Mouse (Mus musculus) limb, embryonic 13.5 days (tissue): ENCODE measurements around the gene Ctdsp1. TPM values are rescaled to one million over a fixed set of nuclear protein-coding genes. Genes with fewer than 3 reads are reported as not detected.

ENCODE experiments used
- ATAC-seq: fragments of 200-750 bp; cut with Nextera tagmentation; 2 replicates; pipeline ENCODE4 v1.8.0; 2017; ENCODE audit warnings: low read depth, moderate number of reproducible peaks, moderate TSS enrichment; ENCODE audit not compliant: low FRiP score
- H3K27ac ChIP-seq: fragments of 300-500 bp; sonication (generic); 2 replicates; pipeline ENCODE4 v1.5.1; 2015; ENCODE audit warnings: inconsistent platforms, mild to moderate bottlenecking, moderate library complexity
- H3K27me3 ChIP-seq: fragments of 300-500 bp; sonication (generic); 2 replicates; pipeline ENCODE4 v1.6.1; 2015; ENCODE audit warnings: mild to moderate bottlenecking, inconsistent platforms
- H3K36me3 ChIP-seq: fragments of 300-500 bp; sonication (generic); 2 replicates; pipeline ENCODE4 v1.6.1; 2015; ENCODE audit warnings: inconsistent platforms, mild to moderate bottlenecking, moderate library complexity
- H3K4me1 ChIP-seq: fragments of 300-500 bp; sonication (generic); 2 replicates; pipeline ENCODE4 v1.6.1; 2015; ENCODE audit warnings: inconsistent platforms
- H3K4me2 ChIP-seq: fragments of 300-500 bp; sonication (generic); replicated peaks from 2 replicates; pipeline ENCODE4 v1.6.1; 2015; ENCODE audit warnings: inconsistent platforms, mild to moderate bottlenecking, moderate library complexity
- H3K4me3 ChIP-seq: fragments of 300-500 bp; sonication (generic); 2 replicates; pipeline ENCODE4 v1.5.1; 2015; ENCODE audit warnings: moderate library complexity, mild to moderate bottlenecking, inconsistent platforms
- H3K9ac ChIP-seq: fragments of 300-500 bp; sonication (generic); 2 replicates; pipeline ENCODE4 v1.6.1; 2015; ENCODE audit warnings: mild to moderate bottlenecking, inconsistent platforms
- H3K9me3 ChIP-seq: fragments of 300-500 bp; sonication (generic); 2 replicates; pipeline ENCODE4 v1.6.1; 2016; ENCODE audit warnings: inconsistent platforms
- WGBS: fragments of 180-500 bp; shearing (Covaris S2); methylation state at CpG from one replicate; pipeline ENCODE4 v1.1.7; 2015; 5-methylcytosine and 5-hydroxymethylcytosine counted together
- polyA plus RNA-seq: library from polyadenylated mRNA; unstranded; fragments of >200 nt; fragmentation: Nextera tagmentation; extraction: Ambion mirVana; gene quantifications from 2 replicates; pipeline ENCODE4 v1.2.1, GENCODE M21; 2015

Gene Ctdsp1
- polyA plus RNA-seq, 1 experiment from 2014 or later = 90.9 TPM

GRCm38 (mm10) chr1:74362325-74363229, 28.7 kb upstream of the Ctdsp1 start:
- 61% methylated on average over 17 of the region's 17 CpGs for WGBS
- peak overlapping the region; percentile 61; the same call in 1 of the 2 replicates for H3K27ac ChIP-seq

GRCm38 (mm10) chr1:74363437-74363836, 27.9 kb upstream of the Ctdsp1 start:
- Histone ChIP-seq H3K9ac (no peak overlapping the region), H3K9me3 (no peaks in the 10 kb centered on the region), H3K4me2 (no peak overlapping the region), H3K4me3 (no peak overlapping the region), H3K27me3 (0 out of 2 replicates have a peak, but pooled peaks cover 2% of the 10 kb centered on the region), H3K27ac (no peak overlapping the region; the same call in 1 of the 2 replicates), H3K36me3 (no peaks in the 10 kb centered on the region), H3K4me1 (peaks cover 22% of the 10 kb centered on the region)
- no peak for ATAC-seq
- 56% methylated on average over 5 of the region's 5 CpGs for WGBS

More at GRCm38 (mm10) chr1:74362325-74363229, 28.7 kb upstream of the Ctdsp1 start:
- H3K4me3 ChIP-seq = peak overlapping the region; percentile 16
- H3K9me3 ChIP-seq = no peaks in the 10 kb centered on the region
- H3K9ac ChIP-seq = 0 out of 2 replicates have a peak overlapping the region, but pooled peaks have one; percentile 19
- H3K4me2 ChIP-seq = peak overlapping the region; percentile 43
- H3K27me3 ChIP-seq = 0 out of 2 replicates have a peak, but pooled peaks cover under 1% of the 10 kb centered on the region
- peaks cover 15% of the 10 kb centered on the region for H3K4me1 ChIP-seq
- no peaks in the 10 kb centered on the region for H3K36me3 ChIP-seq
- no peak for ATAC-seq

- H3K36me3 ChIP-seq = no peaks in the 10 kb centered on the region
- 0 out of 2 replicates have a peak, but pooled peaks cover 2% of the 10 kb centered on the region for H3K27me3 ChIP-seq
- 64% methylated on average over 8 of the region's 8 CpGs for WGBS
- no peak overlapping the region for H3K4me2 ChIP-seq
- ATAC-seq = no peak
- H3K4me1 ChIP-seq = peaks cover 23% of the 10 kb centered on the region
- no peaks in the 10 kb centered on the region for H3K9me3 ChIP-seq
- H3K9ac ChIP-seq = no peak overlapping the region
- H3K27ac ChIP-seq = no peak overlapping the region
- no peak overlapping the region for H3K4me3 ChIP-seq
These were observed 27.0 kb upstream of the Ctdsp1 start for GRCm38 (mm10) chr1:74364270-74364669.

- peaks cover 11% of the 10 kb centered on the region for H3K4me1 ChIP-seq
- peak; percentile 66; the same call in 1 of the 2 replicates for ATAC-seq
- 15% methylated on average over 34 of the region's 34 CpGs for WGBS
- H3K27ac ChIP-seq = no peak overlapping the region
- H3K4me3 ChIP-seq = peak overlapping the region; percentile 35
- H3K9ac ChIP-seq = peak overlapping the region; percentile 53
- peak overlapping the region; percentile 65 for H3K4me2 ChIP-seq
- no peaks in the 10 kb centered on the region for H3K9me3 ChIP-seq
- 0 out of 2 replicates have a peak, but pooled peaks cover 2% of the 10 kb centered on the region for H3K27me3 ChIP-seq
- no peaks in the 10 kb centered on the region for H3K36me3 ChIP-seq
These were observed 23.2 kb upstream of the Ctdsp1 start for GRCm38 (mm10) chr1:74367886-74368645.

GRCm38 (mm10) chr1:74370040-74370439, 21.3 kb upstream of the Ctdsp1 start:
- Histone ChIP-seq H3K4me3 (no peak overlapping the region), H3K4me2 (no peak overlapping the region), H3K27me3 (0 out of 2 replicates have a peak, but pooled peaks cover 2% of the 10 kb centered on the region), H3K4me1 (peaks cover 8% of the 10 kb centered on the region; the same call in 1 of the 2 replicates), H3K27ac (no peak overlapping the region), H3K9ac (no peak overlapping the region), H3K36me3 (no peaks in the 10 kb centered on the region), H3K9me3 (no peaks in the 10 kb centered on the region)
- 34% methylated on average over 4 of the region's 4 CpGs for WGBS
- ATAC-seq = no peak

GRCm38 (mm10) chr1:74373372-74373771, 17.9 kb upstream of the Ctdsp1 start:
- H3K36me3 ChIP-seq = no peaks in the 10 kb centered on the region
- peaks cover 7% of the 10 kb centered on the region; the same call in 1 of the 2 replicates for H3K4me1 ChIP-seq
- no peak for ATAC-seq
- no peak overlapping the region for H3K4me2 ChIP-seq
- H3K9ac ChIP-seq = no peak overlapping the region
- H3K27me3 ChIP-seq = no peaks in the 10 kb centered on the region
- 76% methylated on average over 4 of the region's 4 CpGs for WGBS
- no peak overlapping the region for H3K27ac ChIP-seq
- no peak overlapping the region for H3K4me3 ChIP-seq
- H3K9me3 ChIP-seq = no peaks in the 10 kb centered on the region

- no peaks in the 10 kb centered on the region for H3K36me3 ChIP-seq
- no peaks in the 10 kb centered on the region for H3K27me3 ChIP-seq
- ATAC-seq = no peak
- H3K27ac ChIP-seq = no peak within 1 kb of the TSS
- 67% methylated on average over 8 of the region's 8 CpGs for WGBS
- H3K9me3 ChIP-seq = no peaks in the 10 kb centered on the region
- no peak within 1 kb of the TSS for H3K4me3 ChIP-seq
- no peak within 1 kb of the TSS for H3K4me2 ChIP-seq
- peaks cover 6% of the 10 kb centered on the region; the same call in 1 of the 2 replicates for H3K4me1 ChIP-seq
- H3K9ac ChIP-seq = no peak within 1 kb of the TSS
These were observed 16.3 kb upstream of the Ctdsp1 start, which contains the start of gene Slc11a1 for GRCm38 (mm10) chr1:74374980-74375379. Gene Slc11a1 (plus strand): TSS chr1:74375195.

GRCm38 (mm10) chr1:74375561-74375960, 15.7 kb upstream of the Ctdsp1 start:
- Histone ChIP-seq H3K9me3 (no peaks in the 10 kb centered on the region), H3K4me1 (peaks cover 6% of the 10 kb centered on the region; the same call in 1 of the 2 replicates), H3K4me2 (no peak overlapping the region), H3K27ac (no peak overlapping the region), H3K27me3 (no peaks in the 10 kb centered on the region), H3K4me3 (no peak overlapping the region), H3K36me3 (no peaks in the 10 kb centered on the region), H3K9ac (no peak overlapping the region)
- 82% methylated on average over 10 of the region's 10 CpGs for WGBS
- ATAC-seq = no peak

- no peak overlapping the region for H3K9ac ChIP-seq
- H3K4me1 ChIP-seq = peaks cover 6% of the 10 kb centered on the region; the same call in 1 of the 2 replicates
- no peak overlapping the region for H3K27ac ChIP-seq
- H3K4me3 ChIP-seq = no peak overlapping the region
- H3K9me3 ChIP-seq = no peaks in the 10 kb centered on the region
- H3K4me2 ChIP-seq = no peak overlapping the region
- no peaks in the 10 kb centered on the region for H3K27me3 ChIP-seq
- no peak for ATAC-seq
- H3K36me3 ChIP-seq = no peaks in the 10 kb centered on the region
- WGBS = 78% methylated on average over 4 of the region's 4 CpGs
These were observed 14.9 kb upstream of the Ctdsp1 start for GRCm38 (mm10) chr1:74376396-74376795.

- Histone ChIP-seq H3K27me3 (no peaks in the 10 kb centered on the region), H3K4me3 (no peak overlapping the region), H3K4me1 (peaks cover 6% of the 10 kb centered on the region; the same call in 1 of the 2 replicates), H3K36me3 (no peaks in the 10 kb centered on the region), H3K9ac (no peak overlapping the region), H3K27ac (no peak overlapping the region), H3K9me3 (no peaks in the 10 kb centered on the region), H3K4me2 (no peak overlapping the region)
- WGBS = 77% methylated on average over 7 of the region's 7 CpGs
- no peak for ATAC-seq
These were observed 12.2 kb upstream of the Ctdsp1 start for GRCm38 (mm10) chr1:74379058-74379504.

GRCm38 (mm10) chr1:74380484-74380883, 10.8 kb upstream of the Ctdsp1 start:
- H3K4me2 ChIP-seq = no peak overlapping the region
- no peak overlapping the region for H3K9ac ChIP-seq
- no peak overlapping the region for H3K4me3 ChIP-seq
- no peaks in the 10 kb centered on the region for H3K36me3 ChIP-seq
- H3K9me3 ChIP-seq = no peaks in the 10 kb centered on the region
- H3K27ac ChIP-seq = no peak overlapping the region
- peaks cover 6% of the 10 kb centered on the region; the same call in 1 of the 2 replicates for H3K4me1 ChIP-seq
- no peaks in the 10 kb centered on the region for H3K27me3 ChIP-seq
- 84% methylated on average over 5 of the region's 5 CpGs for whole genome bisulfite sequencing
- no peak for ATAC-seq
